Mouse (Mus musculus) fat pad, adult 2 months (tissue): ENCODE data around the gene Ppp3cb.

Experiments used
- DNase-seq: peaks from one replicate; pipeline ENCODE4 v3.0.0-alpha.2; 2011; ENCODE audit warnings: low read depth, low spot score; ENCODE audit errors: extremely low read depth

Ppp3cb gene

DNA sequence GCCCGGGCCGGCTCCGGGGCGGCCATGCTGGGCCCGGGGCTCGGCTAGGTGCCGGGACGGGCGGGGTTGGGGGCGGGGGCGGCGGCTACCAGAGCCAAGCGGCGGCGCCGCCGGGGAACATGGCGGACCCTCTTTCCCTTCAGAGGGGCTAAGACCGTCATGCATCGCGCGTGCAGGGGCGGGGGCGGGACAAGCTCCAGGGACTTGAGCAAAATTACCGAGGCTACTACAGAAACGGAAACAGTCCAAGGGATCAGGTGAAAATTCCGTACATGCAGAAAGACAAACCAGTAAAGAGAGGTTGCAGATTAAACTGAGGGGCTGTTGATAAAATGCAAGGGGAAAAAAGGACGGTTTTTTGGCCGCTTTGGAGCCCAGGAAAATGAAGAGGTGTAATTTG is at the start of gene Ppp3cb:
Ppp3cb (minus strand) TSS at position 159 of the 400 bp plus-strand sequence.
- DNase-seq: peak; percentile 63

DNA sequence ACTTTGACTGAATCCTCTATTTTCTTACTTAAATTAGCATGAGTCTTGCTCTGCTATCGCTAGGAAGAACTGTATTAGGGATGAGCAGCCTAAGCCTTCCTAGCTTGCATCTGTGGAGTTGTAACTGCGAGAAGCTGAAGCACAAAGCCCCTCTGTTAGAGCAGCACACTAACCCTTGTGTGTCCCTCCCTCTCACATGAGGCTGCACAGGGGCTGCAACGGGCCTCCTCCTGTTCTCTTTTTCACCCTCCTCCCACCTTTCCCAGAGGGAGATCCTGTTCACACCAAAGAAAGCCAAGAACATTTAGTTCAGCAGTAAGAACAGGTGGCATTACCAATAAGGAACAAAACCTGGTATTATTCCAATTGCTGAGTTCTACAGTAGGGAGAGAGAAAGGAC is 49.4 kb upstream of the Ppp3cb start:
- no peak for DNase-seq

DNA sequence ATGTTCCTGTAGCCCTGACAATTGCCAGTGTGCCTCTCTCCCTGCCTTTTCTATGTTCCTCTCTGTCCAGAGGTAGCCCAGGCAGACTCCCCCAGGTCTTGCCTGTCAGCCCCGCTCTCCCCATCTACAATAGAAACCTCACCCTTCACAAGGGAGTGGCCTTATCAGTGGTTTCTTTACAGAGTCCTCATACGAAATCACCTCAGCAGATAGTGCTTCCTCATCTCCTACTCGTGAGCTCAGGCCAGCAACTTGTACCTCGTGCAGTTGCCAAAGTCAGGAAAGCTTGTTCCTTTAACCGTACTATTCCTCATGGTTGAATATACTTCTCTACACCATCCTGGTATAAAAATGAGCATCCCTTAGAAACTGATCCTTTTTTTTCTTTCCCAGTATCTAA is 41.1 kb upstream of the Ppp3cb start:
- DNase-seq: no peak

DNA sequence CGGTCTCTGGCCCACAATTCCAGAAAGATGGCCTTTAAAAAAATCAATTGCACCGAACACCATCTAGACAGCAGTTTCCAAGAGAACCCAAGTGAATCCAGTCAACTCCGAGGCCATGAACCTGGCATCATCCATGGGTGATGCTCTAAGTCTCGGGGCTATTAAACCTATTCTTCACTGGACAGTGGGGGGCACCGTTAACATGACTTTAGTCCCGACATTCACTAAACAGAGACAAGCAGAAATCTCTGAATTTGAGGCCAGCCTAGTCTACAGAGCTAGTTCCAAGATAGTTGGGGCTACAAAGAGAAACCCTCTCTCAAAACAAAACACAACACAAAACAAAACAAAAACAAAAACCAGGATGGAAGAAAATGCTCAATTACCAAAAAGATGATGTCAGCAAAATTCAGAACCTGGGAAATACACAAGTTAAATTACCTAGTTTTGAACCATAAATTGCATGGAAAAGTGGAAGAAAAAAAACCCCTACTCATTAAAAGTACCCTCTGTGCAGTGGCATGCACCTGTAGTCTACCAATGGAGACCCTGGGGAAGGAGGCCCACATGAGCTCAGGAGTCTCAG is 32.5 kb upstream of the Ppp3cb start:
- DNase-seq: no peak

DNA sequence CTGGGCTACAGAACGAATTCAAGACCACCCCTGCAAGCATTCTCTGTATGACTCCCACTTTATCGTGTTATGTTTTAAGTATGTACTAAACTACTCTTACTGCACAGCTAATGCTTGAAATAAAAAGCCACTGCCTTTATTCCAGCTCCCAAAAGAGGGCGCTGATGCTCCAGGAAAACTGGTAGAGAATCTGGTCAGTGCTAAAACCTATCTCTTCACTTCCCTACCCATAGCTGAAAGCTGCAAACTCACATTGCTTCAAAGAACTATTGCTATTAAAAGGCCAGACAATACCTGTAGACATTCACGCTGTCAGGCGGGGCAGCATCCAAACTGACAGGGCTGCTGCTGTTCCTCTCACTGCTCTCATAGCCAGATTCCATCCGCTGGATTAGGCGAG is 29.8 kb upstream of the Ppp3cb start:
- no peak for DNase-seq

DNA sequence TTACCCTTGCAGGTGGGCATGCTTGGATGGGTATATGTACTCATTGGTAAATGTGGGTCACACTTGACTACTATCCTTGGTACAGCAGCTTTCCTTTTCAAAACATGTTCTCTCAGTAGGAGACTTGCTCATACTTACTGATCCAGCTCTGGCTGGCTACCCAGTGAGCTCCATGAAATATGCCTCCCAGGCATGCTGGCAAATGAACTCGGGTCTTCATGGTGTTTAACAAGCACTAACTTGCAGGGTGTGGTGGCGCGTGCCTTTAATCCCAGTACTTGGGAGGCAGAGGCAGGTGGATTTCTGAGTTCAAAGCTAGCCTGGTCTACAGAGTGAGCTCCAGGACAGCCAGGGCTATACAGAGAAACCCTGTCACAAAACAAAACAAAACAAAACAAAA is 26.8 kb upstream of the Ppp3cb start:
- DNase-seq: peak; percentile 54

DNA sequence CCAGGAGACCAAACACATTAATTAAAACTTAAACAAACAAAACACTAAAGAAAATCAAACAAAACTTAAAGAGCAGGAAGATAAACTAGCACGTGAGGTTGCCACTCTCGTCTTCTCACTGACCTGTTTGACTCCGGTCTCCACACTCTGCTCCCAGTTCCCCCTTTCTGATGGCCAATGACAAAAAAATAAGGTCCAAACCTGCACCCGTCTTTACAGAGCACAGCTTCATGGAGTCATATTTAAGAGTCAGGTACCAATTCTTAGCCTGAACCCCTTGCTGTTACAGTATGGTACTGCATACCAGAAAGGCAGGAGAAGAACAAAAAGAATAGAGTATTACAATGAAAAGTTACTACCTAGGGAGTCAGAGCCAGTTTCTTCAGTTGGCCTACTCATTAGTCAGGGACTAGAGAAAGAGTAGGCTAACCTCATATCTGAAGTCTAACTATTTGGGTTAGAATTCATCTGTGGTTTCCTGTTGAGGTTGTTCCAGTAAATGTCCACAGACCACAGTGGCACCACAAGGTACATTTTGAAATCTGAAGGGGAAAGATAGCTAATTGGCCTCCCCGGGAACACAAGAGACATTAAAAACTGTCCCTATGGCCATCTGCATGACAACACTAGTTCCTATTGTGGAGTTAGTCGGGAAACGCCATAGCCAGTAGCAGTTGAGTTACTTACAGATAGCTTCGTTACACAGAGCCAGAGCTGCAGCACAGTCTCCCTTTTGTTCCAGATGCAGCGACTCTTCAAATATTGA is 19.1 kb upstream of the Ppp3cb start:
- no peak for DNase-seq

DNA sequence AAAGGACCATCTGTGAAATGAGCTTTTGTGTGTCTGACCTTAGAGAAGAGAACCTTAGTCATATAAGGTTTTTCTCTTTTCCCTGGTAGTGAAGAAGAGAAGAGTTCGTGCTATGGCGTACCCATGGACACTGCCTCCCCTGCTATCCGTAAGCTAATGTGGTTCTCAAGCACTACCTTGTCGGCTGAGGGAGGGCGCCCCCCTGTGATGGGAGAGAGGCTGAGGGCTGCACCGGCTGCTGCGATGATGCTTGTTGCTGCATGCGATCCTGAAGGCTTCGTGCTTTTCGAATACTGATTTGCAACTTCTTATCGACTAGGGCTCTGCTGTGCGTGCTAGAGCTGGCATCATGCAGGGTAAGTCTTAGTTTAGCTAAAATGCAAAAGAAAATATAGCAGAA is 18.3 kb upstream of the Ppp3cb start:
- no peak for DNase-seq

DNA sequence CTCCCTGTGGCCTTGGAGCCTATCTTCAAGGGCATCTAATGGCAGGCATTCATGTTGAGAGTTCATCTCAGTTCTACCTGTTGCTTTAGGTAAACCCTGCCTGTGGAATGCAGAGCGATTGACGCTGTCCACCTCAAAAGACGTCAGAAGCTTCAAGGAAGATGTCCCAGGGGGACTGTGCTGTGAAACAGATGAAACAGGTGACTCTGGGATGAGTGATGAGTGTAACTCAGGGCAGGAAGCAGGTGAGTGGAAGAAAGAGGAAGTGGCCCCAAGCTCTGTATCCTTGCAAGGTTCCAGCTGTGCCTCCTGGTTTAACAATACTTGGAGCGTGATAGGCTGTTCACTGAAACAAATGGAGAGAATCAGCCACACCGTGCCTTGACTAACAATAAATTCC is 15.5 kb upstream of the Ppp3cb start:
- no peak for DNase-seq

DNA sequence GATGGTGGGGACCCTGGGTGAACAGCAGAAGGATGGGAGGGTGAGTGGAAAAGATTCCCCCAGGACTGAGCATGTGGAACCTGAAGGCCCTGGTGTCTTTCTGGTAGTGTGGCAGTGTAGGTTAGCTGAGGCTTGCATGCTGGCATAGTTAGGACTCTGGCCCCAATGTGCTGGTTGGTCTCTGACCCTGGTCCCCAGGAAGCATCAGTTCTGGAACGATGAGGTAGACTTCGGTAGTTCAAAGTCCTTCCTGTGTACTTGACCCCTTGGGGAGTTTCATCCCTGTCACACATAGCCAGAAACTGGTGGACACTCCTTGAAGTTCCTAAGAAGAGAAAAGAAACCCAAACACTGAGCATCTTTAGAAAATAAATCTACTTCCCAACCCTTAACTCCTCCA is 3.8 kb upstream of the Ppp3cb start:
- no peak for DNase-seq

DNA sequence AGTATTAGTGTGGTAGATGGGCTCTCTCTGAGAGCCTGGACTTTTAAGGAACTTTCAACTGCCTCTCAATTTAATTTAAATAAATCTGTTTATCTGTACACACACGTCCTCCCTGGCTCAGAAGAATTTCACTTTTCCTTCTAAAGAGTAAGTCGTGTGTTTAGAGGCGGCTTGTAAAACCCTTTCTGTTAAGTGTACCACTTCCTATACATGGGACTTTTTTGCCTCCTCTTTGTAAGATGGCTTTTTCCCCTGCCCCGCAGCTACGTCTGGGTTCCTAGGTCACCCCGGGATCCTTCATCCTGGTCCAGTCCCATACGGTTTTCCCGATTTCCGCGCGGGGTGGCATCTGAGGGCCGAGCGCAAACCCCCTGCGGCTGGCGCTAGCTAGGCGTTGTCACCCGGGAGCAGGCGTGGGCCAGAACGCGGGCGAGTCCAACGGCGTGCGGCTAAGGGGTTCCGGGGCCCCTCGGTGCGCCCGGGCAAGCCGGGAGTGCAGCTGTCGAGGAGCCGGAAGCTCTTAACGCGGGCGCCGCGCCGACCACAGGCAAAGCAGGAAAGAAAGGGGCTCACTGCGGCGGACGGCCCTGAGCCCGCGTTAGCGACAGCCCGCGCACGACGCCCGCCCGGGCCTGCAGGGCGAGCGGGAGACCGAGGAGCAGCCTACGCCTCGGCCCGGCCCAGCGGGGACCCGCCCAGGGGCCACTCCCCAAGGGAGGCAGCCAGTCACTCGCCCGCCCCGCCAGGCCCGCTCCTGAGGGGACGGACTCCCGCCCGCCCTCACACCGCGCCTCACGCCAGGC is 643 bp downstream of the Ppp3cb start:
- peak; percentile 11 for DNase-seq

DNA sequence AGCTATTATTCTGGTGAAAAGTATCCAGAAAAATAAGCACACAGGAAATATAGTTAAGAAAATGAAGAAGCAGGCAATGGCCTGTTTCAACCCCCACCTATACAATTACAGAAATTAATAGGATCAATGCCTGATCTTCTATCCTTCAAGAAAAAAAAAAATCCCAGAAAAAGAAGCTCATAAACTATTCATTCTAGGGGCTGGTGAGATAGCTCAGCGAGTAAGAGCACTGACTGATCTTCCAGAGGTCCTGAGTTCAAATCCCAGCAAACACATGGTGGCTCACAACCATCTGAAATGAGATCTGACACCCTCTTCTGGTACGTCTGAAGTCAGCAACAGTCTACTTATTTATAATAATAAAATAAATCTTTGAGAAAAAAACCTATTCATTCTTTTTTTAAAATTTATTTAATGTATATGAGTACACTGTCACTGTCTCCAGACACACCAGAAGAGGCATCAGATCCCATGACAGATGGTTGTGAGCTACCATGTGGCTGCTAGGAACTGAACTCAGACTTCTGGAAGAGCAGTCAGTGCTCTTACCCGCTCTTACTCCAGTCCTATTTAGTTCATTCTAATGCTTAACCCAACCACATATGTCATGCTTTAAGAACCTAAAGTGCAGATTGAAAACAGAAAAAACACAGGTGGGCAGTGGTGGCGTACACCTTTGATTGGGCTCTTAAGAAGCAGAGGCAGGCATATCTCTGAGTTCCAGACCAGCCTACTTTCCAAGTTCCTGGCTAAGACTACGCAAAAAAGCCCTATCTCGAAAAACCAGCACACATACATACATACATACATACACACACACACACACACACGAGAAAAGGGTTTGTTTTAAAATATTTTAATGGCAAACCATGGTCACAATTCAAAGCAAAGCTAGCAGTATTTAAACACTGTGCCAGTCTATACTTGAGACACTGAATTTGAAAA is 1.6 kb downstream of the Ppp3cb start:
- no peak for DNase-seq

DNA sequence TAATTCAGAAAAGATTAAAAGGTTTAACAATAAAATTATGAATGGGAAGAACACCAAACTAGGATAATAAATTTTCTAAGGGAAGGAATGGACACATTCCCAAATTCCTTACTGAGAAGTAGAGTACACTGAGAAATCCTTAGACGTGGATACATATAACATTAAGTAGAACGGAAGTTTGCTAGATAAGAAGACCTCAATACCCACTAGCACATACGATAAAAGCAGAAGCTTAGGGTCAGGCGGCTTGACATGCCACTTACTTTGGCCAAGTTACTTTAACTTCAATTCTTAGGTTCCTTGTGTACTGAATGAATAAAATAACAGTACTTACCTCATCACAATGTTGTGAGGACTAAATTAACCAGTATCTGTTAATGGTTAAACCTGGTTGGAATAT is 16.7 kb downstream of the Ppp3cb start:
- DNase-seq: no peak

DNA sequence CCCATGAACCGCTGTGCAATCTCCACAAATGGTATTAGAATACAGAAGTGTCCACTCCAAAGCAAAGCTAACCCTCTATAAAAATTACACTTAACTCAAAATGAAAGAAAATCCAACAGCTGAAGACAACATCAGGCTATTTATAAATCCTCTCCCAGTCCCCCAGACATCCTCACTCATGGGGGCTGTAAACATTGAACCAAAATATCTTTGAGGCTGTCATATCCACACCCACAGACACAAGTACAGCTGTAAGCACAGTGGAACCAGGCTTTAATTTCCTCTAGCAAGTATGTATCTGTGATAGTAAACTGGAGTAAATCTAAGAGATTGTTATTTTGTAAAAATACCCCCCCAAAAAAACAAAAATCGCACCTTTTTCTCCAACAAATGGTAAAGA is 26.2 kb downstream of the Ppp3cb start:
- DNase-seq: no peak

DNA sequence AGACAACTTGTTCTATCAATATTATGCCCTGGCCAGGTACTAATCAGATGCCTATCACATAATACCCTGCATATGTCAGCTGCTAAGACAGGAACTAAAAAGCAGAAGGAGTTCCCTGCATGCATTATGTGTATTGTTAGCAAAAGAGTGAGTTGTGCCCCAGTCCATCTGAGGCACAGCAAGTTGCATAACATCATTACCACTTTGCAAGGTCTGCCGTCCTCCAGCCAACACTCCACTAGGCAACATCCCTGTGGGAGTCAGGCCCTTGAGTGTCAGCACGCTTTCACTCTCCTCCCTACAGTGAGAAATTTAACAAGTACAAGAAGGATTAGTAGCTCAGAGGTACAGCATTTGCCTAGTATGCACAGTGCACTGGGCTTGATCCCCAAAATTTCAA is 37.9 kb downstream of the Ppp3cb start:
- no peak for DNase-seq

DNA sequence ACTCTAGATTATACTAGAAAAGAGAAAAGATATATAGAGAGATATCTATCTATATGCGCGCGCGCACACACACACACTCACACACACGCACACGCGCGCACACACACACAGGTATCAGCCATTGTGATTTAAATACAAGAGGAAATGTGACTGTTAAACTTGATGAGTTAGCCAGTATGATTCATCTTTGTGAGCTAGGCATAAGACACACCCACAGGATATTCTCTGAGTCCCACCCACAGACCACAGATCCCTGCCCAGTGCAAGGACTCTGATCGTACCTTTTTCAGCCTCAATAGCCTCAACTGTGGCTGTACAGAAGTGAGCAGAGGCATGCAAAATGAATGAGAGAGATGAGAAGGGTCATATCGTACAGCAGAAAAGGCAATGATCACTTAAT is 43.4 kb downstream of the Ppp3cb start:
- DNase-seq: no peak

DNA sequence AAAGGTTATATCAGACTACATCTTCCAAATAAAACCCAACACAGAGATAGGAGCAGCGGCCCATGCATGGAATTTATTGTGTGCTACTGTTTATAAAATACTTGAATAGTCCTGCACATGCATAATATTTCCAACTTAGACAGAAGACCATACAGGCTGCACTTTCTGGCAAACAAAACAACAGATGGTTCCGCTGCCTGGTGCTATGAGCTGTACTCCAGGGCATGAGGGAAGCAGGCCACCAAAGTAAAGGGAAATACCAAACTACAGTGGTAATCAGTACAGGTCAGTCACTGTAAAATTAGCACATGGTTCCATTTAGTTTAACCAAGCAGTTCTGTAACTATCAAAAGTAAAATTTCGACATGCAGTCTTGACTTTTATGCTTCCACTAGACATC is 46.4 kb downstream of the Ppp3cb start:
- no peak for DNase-seq

DNA sequence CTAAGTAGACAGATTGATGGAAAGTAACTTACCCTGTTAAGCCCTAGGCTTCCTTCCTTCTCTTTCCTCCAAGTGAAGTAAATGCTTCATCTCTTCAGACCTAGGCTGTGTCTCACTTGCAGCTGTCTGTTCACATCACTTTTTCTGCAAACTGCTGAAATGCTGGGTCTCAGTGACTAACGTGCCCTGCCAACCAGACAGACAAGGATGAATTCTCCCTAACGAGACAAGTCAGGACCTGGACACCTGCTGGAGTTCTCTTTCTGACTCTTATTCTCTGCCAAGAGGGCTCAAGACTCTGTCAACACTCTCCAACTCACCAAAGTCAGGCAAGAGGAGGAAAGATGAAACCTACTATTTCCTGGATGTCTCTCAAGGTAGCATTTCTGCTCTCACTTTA is 49.8 kb downstream of the Ppp3cb start, which contains the start of gene Mss51:
Mss51 (minus strand) TSS at position 299 of the 400 bp plus-strand sequence.
- DNase-seq: no peak

DNA sequence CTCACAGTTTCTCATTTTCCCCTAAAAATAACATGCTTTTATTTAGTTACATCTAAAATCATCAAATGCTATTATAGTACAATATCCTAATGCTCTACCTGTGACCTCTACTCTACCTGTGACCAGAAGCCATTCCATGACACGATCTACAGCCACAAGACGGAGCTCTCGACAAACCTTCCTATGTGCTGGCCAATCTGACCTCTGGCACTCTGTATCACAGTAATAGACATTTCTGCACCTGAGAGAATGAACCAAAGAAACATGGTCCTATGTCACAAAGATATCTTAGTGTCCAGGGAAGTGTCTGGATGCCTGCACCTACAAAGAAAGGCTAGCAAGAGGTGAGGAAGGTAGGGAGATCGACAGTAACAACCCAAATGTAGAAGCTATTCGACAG is 60.3 kb downstream of the Ppp3cb start:
- no peak for DNase-seq

DNA sequence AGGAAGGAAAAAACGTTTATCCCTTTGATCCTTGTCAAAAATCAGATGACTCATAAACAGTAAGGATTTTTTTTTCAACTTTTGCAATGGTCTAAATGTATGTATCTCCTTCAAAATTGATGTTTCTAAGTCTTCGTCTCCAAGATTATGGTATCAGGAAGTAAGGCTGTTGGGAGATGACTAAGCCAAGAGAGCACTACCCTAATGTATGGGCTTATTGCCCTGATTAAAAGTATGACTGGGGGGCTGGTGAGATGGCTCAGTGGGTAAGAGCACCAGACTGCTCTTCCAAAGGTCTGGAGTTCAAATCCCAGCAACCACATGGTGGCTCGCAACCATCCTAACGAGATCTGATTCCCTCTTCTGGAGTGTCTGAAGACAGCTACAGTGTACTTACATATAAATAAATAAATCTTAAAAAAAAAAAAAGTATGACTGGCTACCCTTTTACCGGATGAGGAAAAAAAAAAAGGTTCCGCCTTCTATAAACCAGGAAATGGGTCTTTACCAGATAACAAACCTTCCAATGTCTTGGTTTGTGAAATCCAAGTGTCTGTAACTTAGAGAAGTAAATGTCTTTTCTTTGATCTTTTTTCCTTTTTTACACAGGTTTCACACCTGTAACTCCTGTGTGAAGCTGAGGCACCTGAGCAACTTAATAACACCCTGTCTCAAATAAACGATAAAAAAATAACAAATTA is 64.2 kb downstream of the Ppp3cb start:
- DNase-seq: no peak
